Mouse (Mus musculus): ENCODE measurements around the gene Ssr2.
"Not testable (repeated sequence)": the region's sequence is repeated elsewhere in the genome, so short reads cannot be mapped to it uniquely, and the experiment has no call there.

Ssr2 gene

GRCm38 (mm10) chr3:88591950-88592731, 16.5 kb downstream of the Ssr2 start:
- TF ChIP-seq CTCF (conservative IDR thresholded peaks at IDR 0.05; ENCODE audit: low read length) (peak; percentile 67), NANOG (IDR thresholded peaks at IDR 0.05; ENCODE audit: borderline replicate concordance, low read length) (no peak), POU5F1 (IDR thresholded peaks at IDR 0.05; ENCODE audit: borderline replicate concordance, low read length) (no peak)
- H3K4me3 ChIP-seq (replicated peaks; ENCODE audit: low read length) = peak overlapping the region; percentile 23; the same call in 1 of the 2 replicates
- peaks cover 43% of the 10 kb centered on the region for H3K36me3 ChIP-seq (ENCODE audit: insufficient read depth, low read length)
- no peaks in the 10 kb centered on the region for H3K27me3 ChIP-seq (ENCODE audit: insufficient read depth, low read length)
- peaks cover 84% of the 10 kb centered on the region for H3K4me1 ChIP-seq (replicated peaks; ENCODE audit: low read depth, low read length)
- H3K9me3 ChIP-seq (ENCODE audit: low read length) = no peaks in the 10 kb centered on the region

- Histone ChIP-seq H3K4me1 (replicated peaks; ENCODE audit: low read depth, low read length) (peaks cover 75% of the 10 kb centered on the region), H3K4me3 (replicated peaks; ENCODE audit: low read length) (peak overlapping the region; percentile 23; the same call in 1 of the 2 replicates), H3K9me3 (ENCODE audit: low read length) (no peaks in the 10 kb centered on the region), H3K27me3 (ENCODE audit: insufficient read depth, low read length) (no peaks in the 10 kb centered on the region), H3K36me3 (ENCODE audit: insufficient read depth, low read length) (peaks cover 34% of the 10 kb centered on the region)
- TF ChIP-seq NANOG (IDR thresholded peaks at IDR 0.05; ENCODE audit: borderline replicate concordance, low read length) (no peak), CTCF (conservative IDR thresholded peaks at IDR 0.05; ENCODE audit: low read length) (no peak), POU5F1 (IDR thresholded peaks at IDR 0.05; ENCODE audit: borderline replicate concordance, low read length) (no peak)
Measured at GRCm38 (mm10) chr3:88592942-88593576, 17.4 kb downstream of the Ssr2 start.

- TF ChIP-seq POU5F1 (IDR thresholded peaks at IDR 0.05; ENCODE audit: borderline replicate concordance, low read length) = no peak
- no peak for TF ChIP-seq CTCF (conservative IDR thresholded peaks at IDR 0.05; ENCODE audit: low read length)
- no peak for TF ChIP-seq NANOG (IDR thresholded peaks at IDR 0.05; ENCODE audit: borderline replicate concordance, low read length)
Measured at GRCm38 (mm10) chr3:88593893-88594580, 18.4 kb downstream of the Ssr2 start.

GRCm38 (mm10) chr3:88596547-88596946, 20.9 kb downstream of the Ssr2 start:
- H3K4me3 ChIP-seq (replicated peaks; ENCODE audit: low read length); H3K36me3 ChIP-seq (ENCODE audit: insufficient read depth, low read length); H3K27me3 ChIP-seq (ENCODE audit: insufficient read depth, low read length); H3K9me3 ChIP-seq (ENCODE audit: low read length): not testable (repeated sequence)
- peaks cover 45% of the 10 kb centered on the region for H3K4me1 ChIP-seq (replicated peaks; ENCODE audit: low read depth, low read length)

More at GRCm38 (mm10) chr3:88593893-88594580, 18.4 kb downstream of the Ssr2 start:
- Histone ChIP-seq H3K9me3 (ENCODE audit: low read length) (no peaks in the 10 kb centered on the region), H3K4me3 (replicated peaks; ENCODE audit: low read length) (no peak overlapping the region), H3K4me1 (replicated peaks; ENCODE audit: low read depth, low read length) (peaks cover 66% of the 10 kb centered on the region), H3K36me3 (ENCODE audit: insufficient read depth, low read length) (peaks cover 24% of the 10 kb centered on the region), H3K27me3 (ENCODE audit: insufficient read depth, low read length) (no peaks in the 10 kb centered on the region)

GRCm38 (mm10) chr3:88602466-88602865, 26.8 kb downstream of the Ssr2 start:
- Histone ChIP-seq H3K9me3 (ENCODE audit: low read length) (no peaks in the 10 kb centered on the region), H3K27me3 (ENCODE audit: insufficient read depth, low read length) (no peaks in the 10 kb centered on the region), H3K4me3 (replicated peaks; ENCODE audit: low read length) (no peak overlapping the region), H3K4me1 (replicated peaks; ENCODE audit: low read depth, low read length) (peaks cover 54% of the 10 kb centered on the region), H3K36me3 (ENCODE audit: insufficient read depth, low read length) (no peaks in the 10 kb centered on the region)
- TF ChIP-seq POU5F1 (IDR thresholded peaks at IDR 0.05; ENCODE audit: borderline replicate concordance, low read length) (0 out of 2 replicates have a peak, but pooled peaks have one; percentile 22), NANOG (IDR thresholded peaks at IDR 0.05; ENCODE audit: borderline replicate concordance, low read length) (peak; percentile 65; the same call in 1 of the 2 replicates), CTCF (conservative IDR thresholded peaks at IDR 0.05; ENCODE audit: low read length) (no peak)

- H3K36me3 ChIP-seq (ENCODE audit: insufficient read depth, low read length) = no peaks in the 10 kb centered on the region
- H3K27me3 ChIP-seq (ENCODE audit: insufficient read depth, low read length) = no peaks in the 10 kb centered on the region
- TF ChIP-seq CTCF (conservative IDR thresholded peaks at IDR 0.05; ENCODE audit: low read length) = peak; percentile 92
- no peak for TF ChIP-seq POU5F1 (IDR thresholded peaks at IDR 0.05; ENCODE audit: borderline replicate concordance, low read length)
- TF ChIP-seq NANOG (IDR thresholded peaks at IDR 0.05; ENCODE audit: borderline replicate concordance, low read length) = no peak
- peaks cover 62% of the 10 kb centered on the region for H3K4me1 ChIP-seq (replicated peaks; ENCODE audit: low read depth, low read length)
- no peaks in the 10 kb centered on the region for H3K9me3 ChIP-seq (ENCODE audit: low read length)
- H3K4me3 ChIP-seq (replicated peaks; ENCODE audit: low read length) = no peak overlapping the region
Measured at GRCm38 (mm10) chr3:88603714-88604161, 28.1 kb downstream of the Ssr2 start.

GRCm38 (mm10) chr3:88604863-88605262, 29.2 kb downstream of the Ssr2 start:
- no peaks in the 10 kb centered on the region for H3K9me3 ChIP-seq (ENCODE audit: low read length)
- no peak overlapping the region for H3K4me3 ChIP-seq (replicated peaks; ENCODE audit: low read length)
- TF ChIP-seq NANOG (IDR thresholded peaks at IDR 0.05; ENCODE audit: borderline replicate concordance, low read length) (no peak), CTCF (conservative IDR thresholded peaks at IDR 0.05; ENCODE audit: low read length) (no peak), POU5F1 (IDR thresholded peaks at IDR 0.05; ENCODE audit: borderline replicate concordance, low read length) (no peak)
- peaks cover 62% of the 10 kb centered on the region for H3K4me1 ChIP-seq (replicated peaks; ENCODE audit: low read depth, low read length)
- no peaks in the 10 kb centered on the region for H3K27me3 ChIP-seq (ENCODE audit: insufficient read depth, low read length)
- H3K36me3 ChIP-seq (ENCODE audit: insufficient read depth, low read length) = no peaks in the 10 kb centered on the region

GRCm38 (mm10) chr3:88605666-88606065, 30.0 kb downstream of the Ssr2 start, which contains the start of gene Arhgef2:
Arhgef2 (plus strand) TSS chr3:88605966.
- H3K9me3 ChIP-seq (ENCODE audit: low read length); H3K36me3 ChIP-seq (ENCODE audit: insufficient read depth, low read length); H3K27me3 ChIP-seq (ENCODE audit: insufficient read depth, low read length): not testable (repeated sequence)
- Histone ChIP-seq H3K4me3 (replicated peaks; ENCODE audit: low read length) (peak within 1 kb of the TSS; percentile 32; the same call in 1 of the 2 replicates), H3K4me1 (replicated peaks; ENCODE audit: low read depth, low read length) (peaks cover 62% of the 10 kb centered on the region)

Data from E14TG2a.4 (cell line).